Mouse (Mus musculus) cerebellum, adult 11-12 months (tissue): Measurements from ENCODE around the gene Cartpt.
"Not testable (repeated sequence)": the region's sequence is repeated elsewhere in the genome, so short reads cannot be mapped to it uniquely, and the experiment has no call there.

Source experiments
- DNase-seq: peaks from one replicate; pipeline ENCODE4 v3.0.0; 2022

The Cartpt gene

GRCm38 (mm10) chr13:99900965-99901364, at the start of gene Cartpt:
TSS of gene Cartpt (minus strand) at chr13:99901091.
- DNase-seq: no peak

GRCm38 (mm10) chr13:99947417-99947816, 46.5 kb upstream of the Cartpt start:
- no peak for DNase-seq

DNA sequence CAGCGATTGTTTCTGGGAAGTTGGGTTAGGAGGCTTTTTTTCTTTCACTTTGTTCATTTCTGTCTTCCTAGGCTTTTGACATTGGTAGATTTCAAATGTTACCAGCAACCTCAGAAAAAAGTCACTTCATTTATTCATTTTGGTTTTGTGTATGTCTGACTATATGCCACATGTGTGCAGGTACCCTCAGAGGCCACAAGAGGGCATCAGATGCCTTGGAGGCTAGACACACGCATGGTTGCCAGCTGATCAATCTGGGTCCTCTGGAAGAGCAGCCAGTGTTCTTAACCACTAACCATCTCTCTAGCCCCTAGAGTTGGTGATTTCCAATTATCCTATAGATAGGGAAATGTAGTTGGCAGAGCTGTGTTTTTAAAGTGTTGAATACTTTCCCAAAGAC, 42.6 kb upstream of the Cartpt start:
- DNase-seq: no peak

GRCm38 (mm10) chr13:99940601-99941000, 39.7 kb upstream of the Cartpt start:
- DNase-seq: no peak

GRCm38 (mm10) chr13:99939320-99939671, 38.4 kb upstream of the Cartpt start:
- DNase-seq: no peak

GRCm38 (mm10) chr13:99938606-99939319, 37.9 kb upstream of the Cartpt start:
- DNase-seq: no peak

- DNase-seq: no peak
Observed at GRCm38 (mm10) chr13:99937741-99938140, 36.9 kb upstream of the Cartpt start.

GRCm38 (mm10) chr13:99932406-99932805, 31.5 kb upstream of the Cartpt start:
- DNase-seq: no peak

GRCm38 (mm10) chr13:99931502-99931901, 30.6 kb upstream of the Cartpt start:
- DNase-seq: no peak

DNA sequence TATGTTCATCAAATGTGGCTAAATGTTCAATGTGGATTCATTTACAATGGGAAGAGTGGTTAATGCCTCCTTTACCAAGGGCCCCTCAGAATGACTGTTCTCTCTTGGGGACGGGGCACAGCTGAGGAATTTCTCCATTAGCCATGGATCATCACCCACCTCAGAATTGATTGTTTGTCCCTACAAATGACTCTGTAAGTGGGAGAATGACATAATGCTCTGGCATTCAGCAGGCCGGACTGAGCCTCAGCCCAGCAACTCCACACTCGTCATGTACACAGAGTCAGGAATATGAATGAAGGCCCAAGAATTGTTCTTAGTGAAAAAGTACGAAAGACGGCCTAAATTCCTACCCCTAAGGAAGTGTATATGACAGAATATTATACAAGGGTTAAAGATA, 25.4 kb upstream of the Cartpt start:
- DNase-seq: no peak

GRCm38 (mm10) chr13:99915632-99916031, 14.7 kb upstream of the Cartpt start:
- no peak for DNase-seq

DNA sequence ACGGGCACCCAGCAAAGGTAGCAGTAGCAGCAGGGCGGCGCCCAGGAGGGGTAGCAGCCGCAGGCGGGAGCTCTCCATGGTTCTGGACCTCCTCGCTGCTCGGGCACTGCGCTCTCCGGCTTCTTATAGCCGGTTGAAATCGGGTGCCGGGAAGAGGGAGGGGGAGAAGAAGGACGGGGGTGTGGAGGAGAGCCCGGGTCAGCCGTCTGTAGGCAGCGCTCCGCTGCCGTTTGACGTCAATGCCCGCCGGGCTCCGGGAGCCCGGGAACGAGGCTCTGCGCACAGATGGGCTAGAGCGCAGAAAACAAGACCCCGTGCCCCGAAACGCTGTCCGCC, 366 bp downstream of the Cartpt start:
- no peak for DNase-seq

- DNase-seq: no peak
Observed at GRCm38 (mm10) chr13:99899670-99900556, 978 bp downstream of the Cartpt start.

DNA sequence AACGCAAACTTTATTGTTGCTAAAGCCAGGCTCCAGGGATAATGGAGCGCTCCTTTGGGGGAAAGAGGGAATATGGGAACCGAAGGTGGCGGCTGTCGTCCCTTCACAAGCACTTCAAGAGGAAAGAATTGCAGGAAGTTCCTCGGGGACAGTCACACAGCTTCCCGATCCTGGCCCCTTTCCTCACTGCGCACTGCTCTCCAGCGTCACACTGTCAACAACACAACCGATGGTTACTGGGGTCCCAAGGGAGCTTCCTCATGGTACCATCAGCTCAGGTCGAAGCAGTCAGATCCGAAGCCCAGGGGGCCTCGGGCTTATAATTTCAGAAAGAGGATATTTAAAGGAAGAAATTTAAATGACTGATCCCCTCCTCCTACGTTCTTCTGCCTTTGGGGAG, 2.1 kb downstream of the Cartpt start:
- DNase-seq: no peak

DNA sequence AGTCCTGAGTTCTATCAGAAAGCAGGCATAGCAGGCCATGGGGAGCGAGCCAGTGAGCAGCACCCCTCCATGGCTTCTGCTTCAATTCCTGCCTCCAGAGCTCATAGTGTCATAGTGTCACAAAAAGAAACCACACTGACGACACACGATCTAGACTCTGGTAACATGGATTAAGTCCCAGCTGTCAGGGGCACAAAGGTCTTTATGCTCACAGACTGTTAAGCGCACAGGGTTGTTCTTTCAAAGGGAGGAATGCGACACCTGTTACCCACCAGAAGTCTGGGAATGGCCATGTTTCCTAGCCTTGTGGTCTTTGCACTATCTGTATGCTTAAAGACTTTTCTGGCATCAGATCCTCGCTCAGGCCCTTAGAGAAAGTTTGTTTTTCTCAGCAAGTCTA, 15.3 kb downstream of the Cartpt start:
- DNase-seq: no peak

- not testable (repeated sequence) for DNase-seq
Observed at GRCm38 (mm10) chr13:99881774-99882173, 19.1 kb downstream of the Cartpt start.

DNA sequence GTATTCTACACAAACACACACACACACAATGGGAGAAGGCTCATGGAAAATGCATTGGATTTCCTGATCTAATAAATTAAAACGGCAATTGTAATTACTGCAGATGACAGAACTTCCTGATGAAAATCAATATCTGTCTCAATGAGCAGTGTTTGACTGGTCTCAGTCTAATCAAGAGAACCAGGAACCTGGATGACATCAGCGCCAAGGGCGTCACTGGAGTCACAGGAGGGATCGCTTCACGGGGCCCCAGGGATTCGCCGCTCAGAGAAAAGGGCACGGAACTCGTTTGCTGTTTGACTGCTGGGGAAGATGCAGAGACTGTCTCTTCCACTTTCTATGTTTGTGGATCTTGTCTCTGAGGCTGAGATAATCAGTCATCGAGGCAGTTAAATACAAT, 21.2 kb downstream of the Cartpt start:
- DNase-seq: no peak

- no peak for DNase-seq
Observed at GRCm38 (mm10) chr13:99872059-99872458, 28.8 kb downstream of the Cartpt start.

DNA sequence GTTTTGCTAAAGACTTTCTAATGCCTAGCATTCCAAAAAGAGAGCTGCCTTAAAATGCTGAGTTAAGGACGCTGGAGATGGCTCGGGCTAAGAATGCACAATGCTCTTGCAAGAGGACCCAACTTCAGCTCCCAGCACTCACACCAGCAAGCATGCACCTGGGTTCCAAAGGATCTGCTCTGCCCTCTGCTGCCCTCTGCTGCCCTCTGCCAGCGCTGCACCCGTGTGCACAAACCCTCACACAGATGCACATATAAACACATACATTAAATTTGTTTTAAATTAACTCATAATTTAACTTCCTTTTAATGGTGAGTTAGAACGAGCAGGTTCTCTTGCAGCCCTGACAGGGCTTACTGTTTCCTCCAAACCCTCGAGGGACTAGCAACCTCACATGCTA, 32.5 kb downstream of the Cartpt start:
- no peak for DNase-seq

DNA sequence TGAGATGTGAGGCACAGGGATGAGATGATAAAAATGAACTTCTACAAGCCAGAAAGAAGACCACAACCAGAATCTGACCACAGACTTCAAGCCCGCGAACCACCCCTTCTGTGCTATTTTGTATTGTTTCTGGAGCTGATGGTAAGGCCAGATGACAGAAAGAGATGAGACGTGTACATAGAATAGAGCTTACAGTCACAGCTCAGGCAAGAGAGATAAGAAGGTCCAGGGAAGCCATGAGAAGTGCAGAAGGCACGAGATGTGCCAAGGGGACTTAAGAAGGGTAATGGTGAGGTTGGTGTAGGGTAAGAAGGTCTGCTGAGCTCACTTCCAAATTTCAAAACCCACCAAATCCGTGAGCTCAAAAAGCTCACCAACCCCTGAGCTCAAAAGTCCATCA, 36.6 kb downstream of the Cartpt start:
- no peak for DNase-seq

- no peak for DNase-seq
Observed at GRCm38 (mm10) chr13:99860670-99861069, 40.2 kb downstream of the Cartpt start.

DNA sequence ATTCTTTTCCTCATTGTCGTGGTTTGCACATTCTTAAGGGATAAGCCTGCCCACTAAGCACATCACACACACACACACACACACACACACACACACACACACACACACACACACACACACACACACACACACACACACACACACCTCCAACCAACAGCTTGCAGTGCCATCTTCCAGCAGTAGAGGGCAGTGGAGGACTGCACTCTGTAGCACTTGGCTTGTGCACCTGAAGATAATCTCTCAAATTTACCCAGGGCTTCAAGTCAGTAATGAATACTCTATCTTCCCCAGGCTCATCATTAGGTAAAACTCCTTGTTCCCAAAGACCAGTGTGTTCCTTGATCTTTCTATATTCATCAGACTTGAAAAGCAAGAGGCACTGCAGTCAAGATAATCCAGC, 41.8 kb downstream of the Cartpt start:
- DNase-seq: no peak

DNA sequence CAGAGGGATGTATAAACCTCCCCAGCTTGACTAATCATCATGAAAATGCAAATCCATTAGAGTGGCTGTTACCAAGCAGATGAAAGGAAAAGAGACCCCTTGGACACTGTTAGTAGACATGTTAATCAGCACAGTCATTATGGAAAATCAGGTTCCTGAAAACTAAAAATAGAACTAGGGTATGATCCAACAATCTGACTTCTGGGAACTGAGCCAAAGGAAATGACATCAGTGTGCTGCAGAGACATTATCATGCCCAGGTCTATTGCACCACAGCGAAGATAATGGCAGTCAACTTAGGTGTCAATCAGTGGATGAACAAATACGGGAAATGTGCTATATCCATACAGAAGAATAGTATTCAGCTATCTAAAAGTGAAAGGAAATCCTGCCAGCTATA, 43.0 kb downstream of the Cartpt start:
- no peak for DNase-seq

DNA sequence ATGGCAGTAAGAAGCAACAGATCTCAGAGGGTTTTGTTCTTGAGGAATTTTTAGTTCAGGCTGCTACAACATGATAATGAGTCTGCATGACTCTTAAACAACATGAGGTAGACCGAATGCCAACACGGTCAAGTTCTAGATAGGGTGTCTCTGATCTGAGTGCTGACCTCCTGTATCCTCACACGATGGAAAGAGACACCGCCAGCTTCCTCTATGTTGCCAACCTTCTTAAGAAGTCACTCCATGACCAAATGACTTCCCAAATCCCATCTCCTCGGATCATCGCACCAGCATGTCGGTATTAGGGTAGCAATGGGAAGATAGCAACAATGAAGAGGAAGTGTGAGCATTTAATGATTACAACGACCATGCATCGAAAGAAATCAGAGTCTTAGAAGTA, 43.6 kb downstream of the Cartpt start:
- DNase-seq: no peak

DNA sequence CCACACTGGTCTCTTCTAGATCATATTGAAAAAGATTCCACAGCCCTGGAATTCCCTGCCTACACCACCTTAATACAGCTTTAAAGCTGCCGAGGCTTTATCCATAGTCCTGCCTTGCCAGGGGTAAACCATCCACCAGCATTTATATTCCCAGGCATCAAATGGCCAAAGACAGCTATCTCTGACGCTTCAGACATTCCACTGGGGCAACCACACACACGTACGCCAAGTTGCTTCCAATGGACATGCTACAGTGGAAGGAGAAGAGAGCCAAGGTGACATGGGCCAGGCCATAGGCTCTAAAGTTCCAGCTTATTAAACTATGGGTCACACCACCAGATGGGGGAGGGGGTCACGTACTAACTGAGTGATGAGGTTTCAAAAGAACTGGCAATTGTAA, 45.7 kb downstream of the Cartpt start:
- no peak for DNase-seq
